Mouse (Mus musculus) 3134 (cell line): ENCODE measurements around the gene Tmem132b.

ENCODE experiments used
- DNase-seq: peaks from one replicate; pipeline ENCODE4 v3.0.0-alpha.2; 2011; ENCODE audit warnings: low spot score; ENCODE audit not compliant: insufficient read length; ENCODE audit errors: extremely low read depth

Gene Tmem132b

GRCm38 (mm10) chr5:125756987-125757530 lies 225.5 kb downstream of the Tmem132b start:
- DNase-seq = no peak

- DNase-seq = no peak
Observed at GRCm38 (mm10) chr5:125758506-125758905, 226.9 kb downstream of the Tmem132b start.

GRCm38 (mm10) chr5:125766941-125767340 lies 235.4 kb downstream of the Tmem132b start:
- DNase-seq = no peak

GRCm38 (mm10) chr5:125767950-125768349 lies 236.4 kb downstream of the Tmem132b start:
- no peak for DNase-seq

GRCm38 (mm10) chr5:125772238-125772637 lies 240.7 kb downstream of the Tmem132b start:
- DNase-seq = no peak

GRCm38 (mm10) chr5:125772756-125773155 lies 241.2 kb downstream of the Tmem132b start:
- DNase-seq = no peak

GRCm38 (mm10) chr5:125780332-125780731 lies 248.8 kb downstream of the Tmem132b start:
- no peak for DNase-seq

GRCm38 (mm10) chr5:125792643-125793042 lies 261.1 kb downstream of the Tmem132b start:
- no peak for DNase-seq

- no peak for DNase-seq
Observed at GRCm38 (mm10) chr5:125794318-125794717, 262.7 kb downstream of the Tmem132b start.

- no peak for DNase-seq
Observed at GRCm38 (mm10) chr5:125799622-125800021, 268.0 kb downstream of the Tmem132b start.

- DNase-seq = no peak
Observed at GRCm38 (mm10) chr5:125800025-125800424, 268.5 kb downstream of the Tmem132b start.

GRCm38 (mm10) chr5:125802801-125803200 lies 271.2 kb downstream of the Tmem132b start:
- no peak for DNase-seq

- no peak for DNase-seq
Observed at GRCm38 (mm10) chr5:125805327-125805726, 273.8 kb downstream of the Tmem132b start.

- no peak for DNase-seq
Observed at GRCm38 (mm10) chr5:125807861-125808260, 276.3 kb downstream of the Tmem132b start.

GRCm38 (mm10) chr5:125829342-125829741 lies 297.8 kb downstream of the Tmem132b start:
- DNase-seq = no peak

- no peak for DNase-seq
Observed at GRCm38 (mm10) chr5:125835890-125836289, 304.3 kb downstream of the Tmem132b start.

- no peak for DNase-seq
Observed at GRCm38 (mm10) chr5:125836761-125837160, 305.2 kb downstream of the Tmem132b start.
